In the genomic region with DNA sequence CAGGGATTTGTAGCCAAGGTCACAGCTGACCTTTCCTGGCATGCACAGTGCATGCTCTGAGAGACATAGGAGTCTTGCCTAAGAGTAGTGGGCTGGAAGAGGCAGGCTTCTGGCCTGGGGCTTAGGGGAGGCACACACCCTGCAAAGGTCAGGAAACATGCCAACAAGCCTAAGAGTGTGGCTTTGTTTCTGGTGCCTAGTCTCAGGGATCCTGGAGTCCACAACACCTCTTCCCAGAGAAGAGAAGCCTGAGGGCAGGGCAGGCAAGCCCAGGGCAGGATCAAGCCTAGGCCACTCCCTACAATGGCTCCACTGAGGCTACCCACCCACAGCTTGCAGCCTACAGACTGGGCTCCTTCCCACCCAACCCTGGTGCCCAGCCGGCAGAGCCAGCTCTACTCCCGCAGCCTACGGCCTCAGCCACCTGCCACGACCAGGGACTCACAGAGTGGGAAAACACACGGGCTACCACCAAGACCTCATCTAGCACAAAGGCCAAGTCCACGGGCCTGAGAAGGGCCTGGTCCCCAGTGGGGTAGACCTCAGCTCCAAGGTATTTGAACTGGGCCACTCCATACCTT, we compare ENCODE assay signal across 8 mouse cellular contexts. TPM values are rescaled to one million over a fixed set of nuclear protein-coding genes. Genes with fewer than 3 reads are reported as not detected.
DNase-seq lines count a peak whose midpoint lies in the region; ATAC-seq and TF ChIP-seq lines count a peak whose summit lies in the region.

No protein-coding gene starts in this region.

- no peaks in the 10 kb centered on the region for H3K27me3 ChIP-seq in heart, postnatal 0 days (ENCODE audit: control insufficient read depth, insufficient read depth, low read length)
- no peaks in the 10 kb centered on the region for H3K27me3 ChIP-seq in small intestine, adult 2 months (ENCODE audit: control insufficient read depth, insufficient read depth, low read length)

- peak; percentile 7; the same call in 1 of the 2 replicates for ATAC-seq in heart, postnatal 0 days (ENCODE audit: insufficient read depth, low read depth)

- peak overlapping the region; percentile 87 for H3K9ac ChIP-seq in heart, postnatal 0 days (replicated peaks; ENCODE audit: low read depth, low read length)

- no peak for TF ChIP-seq EP300 in heart, postnatal 0 days (IDR thresholded peaks at IDR 0.05; ENCODE audit: low read depth)

- TF ChIP-seq CTCF in heart, postnatal 0 days (IDR thresholded peaks at IDR 0.05; ENCODE audit: low read depth): no peak
- TF ChIP-seq CTCF in small intestine, adult 2 months (IDR thresholded peaks at IDR 0.05; ENCODE audit: extremely low read depth, insufficient read length, insufficient replicate concordance, low read depth, low read length): no peak

- H3K9me3 ChIP-seq in heart, postnatal 0 days (replicated peaks; ENCODE audit: control insufficient read depth, low read length): no peaks in the 10 kb centered on the region

- TF ChIP-seq POLR2A in small intestine, adult 2 months (IDR thresholded peaks at IDR 0.05; ENCODE audit: low read depth, low read length): no peak

- DNase-seq in spleen, postnatal 10 days (ENCODE audit: low spot score in 2 of 2): peak; percentile 58 to 59
- DNase-seq in spleen, adult 18-20 months: no peak
- DNase-seq in cerebellum, postnatal 14 days: peak; percentile 28 to 37
- DNase-seq in heart, postnatal 0 days (ENCODE audit: low spot score): no peak
- DNase-seq in liver: peak; percentile 80
- DNase-seq in left cerebral cortex, postnatal 14 days (ENCODE audit: low spot score in 2 of 2): no peak
- no peak for DNase-seq in right cerebral cortex, postnatal 36 days (ENCODE audit: low spot score in 2 of 2)

- peak overlapping the region; percentile 92 for H3K27ac ChIP-seq in heart, postnatal 0 days (ENCODE audit: low read depth)
- H3K27ac ChIP-seq in small intestine, adult 2 months (ENCODE audit: insufficient read depth, low read depth, low read length): peak overlapping the region; percentile 45

- intact Hi-C loops in left cerebral cortex, postnatal 14 days (cut with DNase I): no loop called here

- WGBS in heart, postnatal 0 days: 23% methylated on average over 6 of the region's 6 CpGs
- WGBS in small intestine, adult 2 months: 7% methylated on average over 6 of the region's 6 CpGs

- peak overlapping the region; percentile 87 for H3K4me2 ChIP-seq in heart, postnatal 0 days (ENCODE audit: low read depth, low read length)

- H3K4me3 ChIP-seq in heart, postnatal 0 days (ENCODE audit: low read depth, low read length): peak overlapping the region; percentile 77
- peak overlapping the region; percentile 73 for H3K4me3 ChIP-seq in small intestine, adult 2 months (ENCODE audit: low read depth, low read length)

- peaks cover 41% of the 10 kb centered on the region for H3K36me3 ChIP-seq in heart, postnatal 0 days (replicated peaks; ENCODE audit: control insufficient read depth, insufficient read depth, low read length)
- H3K36me3 ChIP-seq in small intestine, adult 2 months (ENCODE audit: control insufficient read depth, insufficient read depth, low read length): peaks cover 32% of the 10 kb centered on the region

- peaks cover 14% of the 10 kb centered on the region for H3K4me1 ChIP-seq in heart, postnatal 0 days (ENCODE audit: control insufficient read depth, insufficient read depth)
- peaks cover 14% of the 10 kb centered on the region; the same call in 1 of the 2 replicates for H3K4me1 ChIP-seq in small intestine, adult 2 months (ENCODE audit: control insufficient read depth, insufficient read depth, insufficient read length, low read length)

RNA-seq across cellular contexts. Expression of gene Ctsd, which starts 1.1 kb away (rescaled TPM):
- total RNA-seq in heart, postnatal 0 days (2014; rRNA removed; ENCODE audit: low replicate concordance): 1,049 and 1,105 TPM in 2 replicates
- polyA plus RNA-seq in heart, postnatal 0 days (2015; fragmentation: Nextera tagmentation; extraction: Ambion mirVana): 484 and 489 TPM in 2 replicates
- polyA plus RNA-seq in small intestine, adult 2 months (2012; rRNA removed): 174 and 253 TPM in 2 replicates
- total RNA-seq in left cerebral cortex, postnatal 14 days (2021): 100 to 1,000 TPM; 295 to 303 TPM

RNA-seq across cellular contexts. Expression of gene Gm49369, which starts 4.2 kb away (rescaled TPM):
- not detected in 2 replicates for total RNA-seq in heart, postnatal 0 days (2014; rRNA removed; ENCODE audit: low replicate concordance)
- 0.85 TPM in 1 of 2 replicates, not detected in the other for polyA plus RNA-seq in heart, postnatal 0 days (2015; fragmentation: Nextera tagmentation; extraction: Ambion mirVana)
- 0.42 TPM in 1 of 2 replicates, not detected in the other for polyA plus RNA-seq in small intestine, adult 2 months (2012; rRNA removed)
- 1 to 10 TPM; 2.1 to 7.1 TPM for total RNA-seq in left cerebral cortex, postnatal 14 days (2021)

RNA-seq across cellular contexts. Expression of gene Ifitm10, which starts 13.2 kb away (rescaled TPM):
- total RNA-seq in heart, postnatal 0 days (2014; rRNA removed; ENCODE audit: low replicate concordance): 0.62 and 4.0 TPM in 2 replicates
- polyA plus RNA-seq in heart, postnatal 0 days (2015; fragmentation: Nextera tagmentation; extraction: Ambion mirVana): 3.4 and 3.9 TPM in 2 replicates
- 1.5 and 3.2 TPM in 2 replicates for polyA plus RNA-seq in small intestine, adult 2 months (2012; rRNA removed)
- total RNA-seq in left cerebral cortex, postnatal 14 days (2021): 10 to 100 TPM; 22.3 to 24.9 TPM

RNA-seq across cellular contexts. Expression of gene Syt8, which starts 47.9 kb away (rescaled TPM):
- 18.0 TPM in 1 of 2 replicates, not detected in the other for total RNA-seq in heart, postnatal 0 days (2014; rRNA removed; ENCODE audit: low replicate concordance)
- 0.10 TPM in 1 of 2 replicates, not detected in the other for polyA plus RNA-seq in heart, postnatal 0 days (2015; fragmentation: Nextera tagmentation; extraction: Ambion mirVana)
- polyA plus RNA-seq in small intestine, adult 2 months (2012; rRNA removed): 1.4 and 66.8 TPM in 2 replicates
- under 1 TPM in 1 of 2 experiments, not detected in 1; 0.44 TPM for total RNA-seq in left cerebral cortex, postnatal 14 days (2021)

RNA-seq across cellular contexts. Expression of gene Tnni2, which starts 54.9 kb away (rescaled TPM):
- total RNA-seq in heart, postnatal 0 days (2014; rRNA removed; ENCODE audit: low replicate concordance): not detected in 2 replicates
- 8.9 and 9.9 TPM in 2 replicates for polyA plus RNA-seq in heart, postnatal 0 days (2015; fragmentation: Nextera tagmentation; extraction: Ambion mirVana)
- polyA plus RNA-seq in small intestine, adult 2 months (2012; rRNA removed): 0.35 and 2.9 TPM in 2 replicates
- total RNA-seq in left cerebral cortex, postnatal 14 days (2021): under 1 TPM in 1 of 2 experiments, not detected in 1; 0.74 TPM

Comparison
In these comparisons a context has a peak if more than half of its experiments do, and no peak if none do; other contexts are left out.
1. DNase-seq: peak in spleen, postnatal 10 days (2 of 2), cerebellum, postnatal 14 days (2 of 2) and liver (single experiment); none in spleen, adult 18-20 months (0 of 2), heart, postnatal 0 days (single experiment), left cerebral cortex, postnatal 14 days (0 of 2) and right cerebral cortex, postnatal 36 days (0 of 2).